Mouse (Mus musculus) forebrain, embryonic 10.5 days (tissue): ENCODE measurements at regions not wholly inside any gene's neighbourhood (a gene's known extent, or its start where the extent isn't known, plus 50 kb on each side); places are given as distances from the start of the nearest gene placed in this dataset.

ENCODE experiments used
- DNase-seq: peaks from one replicate; pipeline ENCODE4 v3.0.0-alpha.2; 2017; ENCODE audit warnings: low spot score; ENCODE audit errors: extremely low spot score
- H3K27ac ChIP-seq: fragments of 300-500 bp; sonication (generic); 2 replicates; pipeline ENCODE4 v1.5.1; 2016; ENCODE audit warnings: mild to moderate bottlenecking
- H3K27me3 ChIP-seq: fragments of 300-500 bp; sonication (generic); 2 replicates; pipeline ENCODE4 v1.6.1; 2016; ENCODE audit warnings: mild to moderate bottlenecking; ENCODE audit not compliant: poor library complexity, severe bottlenecking
- H3K36me3 ChIP-seq: fragments of 300-500 bp; sonication (generic); replicated peaks from 2 replicates; pipeline ENCODE4 v1.6.1; 2016; ENCODE audit warnings: mild to moderate bottlenecking, moderate library complexity
- H3K4me1 ChIP-seq: fragments of 300-500 bp; sonication (generic); 2 replicates; pipeline ENCODE4 v1.6.1; 2016
- H3K4me3 ChIP-seq: fragments of 300-500 bp; sonication (generic); 2 replicates; pipeline ENCODE4 v1.5.1; 2016; ENCODE audit warnings: mild to moderate bottlenecking, moderate library complexity
- H3K9me3 ChIP-seq: fragments of 300-500 bp; sonication (generic); 2 replicates; pipeline ENCODE4 v1.6.1; 2016; ENCODE audit warnings: mild to moderate bottlenecking, moderate library complexity
- WGBS: fragments of 180-500 bp; shearing (Covaris S2); methylation state at CpG from one replicate; pipeline ENCODE4 v1.1.7; 2016; 5-methylcytosine and 5-hydroxymethylcytosine counted together

DNA sequence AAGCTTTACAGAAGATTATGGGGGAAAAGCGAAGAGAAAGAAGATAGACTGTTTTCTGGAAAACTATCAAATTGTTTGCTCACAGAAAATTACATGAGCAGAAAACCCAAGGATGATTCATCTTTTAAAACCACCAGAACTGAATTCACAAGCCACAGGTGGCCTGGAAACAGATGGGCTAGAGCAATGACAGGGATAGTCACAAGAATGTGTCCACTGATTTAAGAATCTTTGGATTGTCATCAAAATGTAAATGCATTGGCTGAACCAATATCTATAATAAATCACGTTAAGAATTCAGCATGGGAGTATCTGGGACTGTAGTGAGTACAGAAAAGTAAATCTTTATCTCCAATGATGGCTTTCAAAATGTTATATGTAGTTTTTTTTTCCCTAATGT, 602.2 kb downstream of the Ets1 start:
- Histone ChIP-seq H3K9me3 (no peaks in the 10 kb centered on the region), H3K4me1 (peaks cover 11% of the 10 kb centered on the region), H3K27me3 (peaks cover 4% of the 10 kb centered on the region; the same call in 1 of the 2 replicates), H3K27ac (no peak overlapping the region), H3K36me3 (no peaks in the 10 kb centered on the region), H3K4me3 (no peak overlapping the region)
- WGBS: 89% methylated on average over 2 of the region's 2 CpGs
- no peak for DNase-seq

- Histone ChIP-seq H3K9me3 (no peaks in the 10 kb centered on the region), H3K36me3 (no peaks in the 10 kb centered on the region), H3K4me3 (no peak overlapping the region), H3K27me3 (peaks cover 4% of the 10 kb centered on the region; the same call in 1 of the 2 replicates), H3K4me1 (peaks cover 5% of the 10 kb centered on the region), H3K27ac (no peak overlapping the region)
- 90% methylated on average over 2 of the region's 2 CpGs for WGBS
- no peak for DNase-seq
Observed at GRCm38 (mm10) chr9:33238846-33239245, 602.8 kb downstream of the Ets1 start.

DNA sequence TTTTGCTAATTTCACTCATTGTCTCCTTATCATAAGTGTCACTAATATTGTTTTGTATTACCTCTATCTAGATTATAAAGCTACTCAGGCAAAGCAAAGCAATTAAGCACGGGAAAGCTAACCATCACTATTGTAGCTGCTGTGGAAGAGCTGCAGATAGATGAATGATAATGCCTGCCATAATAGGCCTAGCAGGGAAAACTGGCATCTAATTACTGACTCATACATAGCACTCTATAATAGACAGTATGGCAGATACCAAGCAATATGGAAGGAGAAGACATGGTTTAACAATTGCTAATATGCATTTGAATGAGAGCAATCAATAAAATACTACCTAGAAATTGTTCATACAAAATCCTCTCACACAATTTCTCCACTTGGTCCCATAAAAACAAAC, 604.5 kb downstream of the Ets1 start:
- H3K9me3 ChIP-seq: no peaks in the 10 kb centered on the region
- H3K4me3 ChIP-seq: no peak overlapping the region
- H3K36me3 ChIP-seq: no peaks in the 10 kb centered on the region
- no peaks in the 10 kb centered on the region for H3K4me1 ChIP-seq
- DNase-seq: no peak
- 77% methylated on average over 1 of the region's 1 CpGs for WGBS
- H3K27ac ChIP-seq: no peak overlapping the region
- peaks cover 2% of the 10 kb centered on the region; the same call in 1 of the 2 replicates for H3K27me3 ChIP-seq

- Histone ChIP-seq H3K9me3 (no peaks in the 10 kb centered on the region), H3K4me1 (no peaks in the 10 kb centered on the region), H3K27me3 (0 out of 2 replicates have a peak, but pooled peaks cover under 1% of the 10 kb centered on the region), H3K36me3 (no peaks in the 10 kb centered on the region), H3K4me3 (no peak overlapping the region), H3K27ac (no peak overlapping the region)
- 90% methylated on average over 3 of the region's 3 CpGs for WGBS
- DNase-seq: no peak
Observed at GRCm38 (mm10) chr9:33240914-33241635, 605.1 kb downstream of the Ets1 start.

DNA sequence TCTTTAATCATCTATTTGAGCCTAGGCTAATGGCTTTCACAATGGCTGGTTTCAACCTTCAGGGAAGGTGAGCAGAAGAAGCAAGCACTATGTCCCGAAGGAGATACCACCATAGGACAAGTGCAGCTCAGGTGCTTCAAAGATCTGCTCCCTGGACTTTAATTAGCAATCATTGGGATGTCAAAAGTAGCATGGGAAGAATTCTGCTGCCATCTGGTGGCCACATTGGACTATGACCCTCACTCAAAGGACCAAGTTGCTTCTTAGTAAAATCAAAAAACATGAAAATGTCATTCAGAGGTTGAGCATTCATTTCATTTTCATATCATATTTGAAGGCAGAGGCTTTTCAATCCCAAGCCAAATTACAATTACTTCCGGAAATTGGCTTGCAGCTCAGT, 610.9 kb downstream of the Ets1 start:
- Histone ChIP-seq H3K4me3 (no peak overlapping the region), H3K36me3 (no peaks in the 10 kb centered on the region), H3K9me3 (no peaks in the 10 kb centered on the region), H3K27ac (no peak overlapping the region), H3K4me1 (no peaks in the 10 kb centered on the region), H3K27me3 (peaks cover 21% of the 10 kb centered on the region; the same call in 1 of the 2 replicates)
- 28% methylated on average over 2 of the region's 2 CpGs for WGBS
- DNase-seq: peak; percentile 39

DNA sequence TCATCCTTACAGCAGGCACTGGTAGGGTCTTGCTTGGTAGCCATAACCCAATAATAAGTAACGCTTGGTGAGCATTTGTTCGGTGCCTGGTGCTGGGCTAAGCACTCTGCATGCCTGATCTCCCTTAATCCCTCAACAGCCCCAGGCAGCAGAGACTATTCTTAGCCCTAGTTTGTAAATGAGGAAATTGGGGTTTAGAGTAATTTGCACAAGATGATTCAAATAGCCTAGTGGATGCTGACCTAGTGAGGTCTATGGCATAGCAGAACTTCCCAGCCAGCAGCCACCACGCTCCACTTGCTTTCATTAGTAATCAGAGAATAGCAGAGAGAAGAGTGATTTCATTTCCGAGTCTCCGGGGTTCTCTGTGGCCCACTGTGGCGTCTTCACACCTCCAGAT, 622.2 kb downstream of the Ets1 start:
- H3K4me1 ChIP-seq: peaks cover 16% of the 10 kb centered on the region
- H3K27ac ChIP-seq: no peak overlapping the region
- peaks cover 3% of the 10 kb centered on the region; the same call in 1 of the 2 replicates for H3K27me3 ChIP-seq
- no peaks in the 10 kb centered on the region for H3K9me3 ChIP-seq
- no peak for DNase-seq
- H3K4me3 ChIP-seq: no peak overlapping the region
- 16% methylated on average over 6 of the region's 6 CpGs for WGBS
- H3K36me3 ChIP-seq: no peaks in the 10 kb centered on the region

- Histone ChIP-seq H3K36me3 (no peaks in the 10 kb centered on the region), H3K9me3 (no peaks in the 10 kb centered on the region), H3K27me3 (peaks cover 3% of the 10 kb centered on the region; the same call in 1 of the 2 replicates), H3K27ac (no peak overlapping the region), H3K4me3 (no peak overlapping the region), H3K4me1 (peaks cover 15% of the 10 kb centered on the region)
- DNase-seq: peak; percentile 42
- WGBS: 35% methylated on average over 4 of the region's 4 CpGs
Observed at GRCm38 (mm10) chr9:33260171-33260570, 624.1 kb downstream of the Ets1 start.

DNA sequence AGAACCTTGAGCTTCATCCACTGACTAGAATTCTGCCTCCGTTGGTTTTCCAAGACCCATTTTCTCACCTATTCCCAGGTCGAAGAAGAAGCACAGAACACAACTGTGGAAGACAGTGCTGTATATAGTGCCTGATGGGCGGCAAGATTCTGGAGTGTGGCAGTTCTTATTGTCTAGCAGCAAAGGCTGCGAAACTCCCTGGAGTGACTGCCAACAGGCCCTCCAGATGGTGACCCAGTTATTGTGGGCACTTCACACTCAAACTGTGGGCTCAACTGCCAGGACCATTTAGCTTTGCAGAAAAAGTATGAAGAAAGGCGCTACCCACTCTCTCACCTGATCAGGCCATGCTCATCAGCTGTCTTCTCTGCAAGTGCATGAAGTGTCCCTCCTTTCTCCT, 653.4 kb downstream of the Ets1 start:
- no peak for DNase-seq
- Histone ChIP-seq H3K36me3 (no peaks in the 10 kb centered on the region), H3K27me3 (no peaks in the 10 kb centered on the region), H3K27ac (no peak overlapping the region), H3K9me3 (no peaks in the 10 kb centered on the region), H3K4me1 (no peaks in the 10 kb centered on the region), H3K4me3 (no peak overlapping the region)
- 85% methylated on average over 5 of the region's 5 CpGs for WGBS

- no peaks in the 10 kb centered on the region for H3K36me3 ChIP-seq
- H3K27me3 ChIP-seq: no peaks in the 10 kb centered on the region
- H3K4me3 ChIP-seq: no peak overlapping the region
- H3K27ac ChIP-seq: no peak overlapping the region
- no peak for DNase-seq
- no peaks in the 10 kb centered on the region for H3K4me1 ChIP-seq
- H3K9me3 ChIP-seq: no peaks in the 10 kb centered on the region
Observed at GRCm38 (mm10) chr9:33292116-33292515, 656.1 kb downstream of the Ets1 start.

- WGBS: 16% methylated on average over 2 of the region's 2 CpGs
- Histone ChIP-seq H3K4me3 (no peak overlapping the region), H3K27me3 (no peaks in the 10 kb centered on the region), H3K36me3 (no peaks in the 10 kb centered on the region), H3K9me3 (no peaks in the 10 kb centered on the region), H3K4me1 (no peaks in the 10 kb centered on the region), H3K27ac (no peak overlapping the region)
- DNase-seq: no peak
Observed at GRCm38 (mm10) chr9:33295925-33296324, 659.9 kb downstream of the Ets1 start.

GRCm38 (mm10) chr9:33319525-33320025, 683.6 kb downstream of the Ets1 start:
- no peak overlapping the region for H3K4me3 ChIP-seq
- WGBS: 73% methylated on average over 1 of the region's 1 CpGs
- no peaks in the 10 kb centered on the region for H3K27me3 ChIP-seq
- no peak overlapping the region for H3K27ac ChIP-seq
- H3K4me1 ChIP-seq: no peaks in the 10 kb centered on the region
- no peaks in the 10 kb centered on the region for H3K9me3 ChIP-seq
- no peak for DNase-seq
- no peaks in the 10 kb centered on the region for H3K36me3 ChIP-seq

DNA sequence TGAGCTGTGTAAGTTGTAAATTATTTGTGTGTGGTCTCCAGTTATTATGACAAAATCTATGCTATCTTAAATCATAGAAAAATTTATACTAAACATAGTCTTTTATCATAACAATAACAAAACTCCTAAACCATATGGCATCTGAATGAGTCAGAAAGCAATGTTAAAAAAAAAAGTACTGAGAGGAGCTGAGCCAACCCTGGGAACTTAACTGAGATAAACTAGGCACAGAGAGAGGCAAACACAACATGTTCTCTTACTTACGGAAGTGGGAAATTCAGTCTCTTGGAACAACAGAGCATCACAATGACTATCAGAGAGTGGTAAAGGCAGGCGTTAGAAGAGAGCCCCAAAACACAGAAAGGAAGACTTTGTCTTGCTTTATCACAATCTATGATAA, 691.7 kb downstream of the Ets1 start:
- no peaks in the 10 kb centered on the region for H3K36me3 ChIP-seq
- 89% methylated on average over 2 of the region's 2 CpGs for WGBS
- H3K27ac ChIP-seq: no peak overlapping the region
- H3K4me1 ChIP-seq: no peaks in the 10 kb centered on the region
- H3K9me3 ChIP-seq: no peaks in the 10 kb centered on the region
- DNase-seq: no peak
- no peaks in the 10 kb centered on the region for H3K27me3 ChIP-seq
- H3K4me3 ChIP-seq: no peak overlapping the region

DNA sequence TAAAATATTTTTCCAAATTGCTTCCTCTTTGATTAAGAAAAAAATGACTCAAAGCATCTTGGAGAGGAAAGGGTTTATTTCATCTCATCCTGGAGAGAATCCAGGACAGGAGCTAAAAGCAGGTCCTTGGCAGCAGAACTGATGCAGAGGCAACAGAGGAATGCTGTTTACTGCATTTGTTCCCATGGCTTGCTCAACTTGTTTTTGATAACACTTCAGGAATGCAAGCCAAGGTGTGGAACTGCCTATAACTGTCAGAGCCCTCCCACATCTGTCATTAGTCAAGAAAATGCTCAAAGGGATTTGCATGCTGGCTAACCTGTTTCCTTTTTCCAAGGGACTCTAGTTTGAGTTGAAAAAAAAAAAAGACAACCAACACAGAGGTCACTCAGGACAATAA, 714.2 kb downstream of the Ets1 start:
- Histone ChIP-seq H3K4me1 (no peaks in the 10 kb centered on the region), H3K27ac (no peak overlapping the region), H3K4me3 (no peak overlapping the region), H3K36me3 (no peaks in the 10 kb centered on the region), H3K9me3 (no peaks in the 10 kb centered on the region), H3K27me3 (no peaks in the 10 kb centered on the region)
- DNase-seq: no peak
